Mouse (Mus musculus): Measurements from ENCODE around the gene Pigb. TPM values are rescaled to one million over a fixed set of nuclear protein-coding genes. Genes with fewer than 3 reads are reported as not detected.

Gene Pigb
- polyA plus RNA-seq, 1 experiment, result 0.05 TPM

DNA sequence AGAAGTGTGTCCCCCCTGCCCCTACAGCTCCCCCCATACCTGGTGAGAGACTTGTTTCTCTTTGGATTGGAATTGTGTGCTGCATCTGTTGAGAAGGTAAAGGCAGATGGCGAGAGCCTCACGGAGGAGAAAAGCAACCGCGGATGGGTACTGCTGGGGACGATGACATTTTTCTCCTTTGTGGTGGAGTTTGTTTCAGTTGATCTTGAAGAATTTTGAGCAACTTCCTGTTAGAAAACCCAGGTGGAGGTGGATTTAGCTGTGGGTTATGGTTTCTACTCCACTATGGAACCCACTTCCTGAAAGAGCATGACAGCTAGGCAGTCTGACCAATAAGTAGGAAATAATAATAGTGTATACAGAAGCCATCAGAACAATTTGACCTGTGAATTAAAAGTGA, 33.0 kb upstream of the Pigb start:
- Histone ChIP-seq H3K4me1 (ENCODE audit: control insufficient read depth) (no peaks in the 10 kb centered on the region), H3K4me3 (replicated peaks) (no peak overlapping the region), H3K36me3 (ENCODE audit: control insufficient read depth) (no peaks in the 10 kb centered on the region), H3K9me3 (ENCODE audit: control insufficient read depth, low read length) (no peaks in the 10 kb centered on the region), H3K27me3 (ENCODE audit: control insufficient read depth) (no peaks in the 10 kb centered on the region)
- TF ChIP-seq GATA1 (IDR thresholded peaks at IDR 0.05; ENCODE audit: low read length) (no peak), TAL1 (IDR thresholded peaks at IDR 0.05; ENCODE audit: low read length) (no peak)

DNA sequence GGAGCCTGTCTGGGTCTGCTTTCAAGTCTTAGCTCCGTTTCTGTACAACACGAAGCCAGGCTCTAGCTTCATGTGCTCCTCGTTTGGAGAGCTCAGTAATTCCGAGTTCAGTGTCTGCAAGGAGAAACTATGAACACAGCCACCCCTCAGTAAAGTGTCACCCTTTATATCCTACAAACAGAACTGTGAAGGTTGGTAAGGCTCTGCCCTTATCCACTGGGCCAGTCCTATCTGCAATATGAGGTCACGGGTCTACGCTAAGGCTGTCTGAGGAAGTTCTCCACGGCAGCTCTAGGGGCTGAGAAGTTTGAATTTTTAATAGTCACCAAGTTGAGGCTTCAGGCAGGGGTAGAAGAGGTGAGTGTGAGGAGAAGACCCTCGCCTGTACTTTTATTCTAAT, 32.2 kb upstream of the Pigb start:
- Histone ChIP-seq H3K36me3 (ENCODE audit: control insufficient read depth) (no peaks in the 10 kb centered on the region), H3K27me3 (ENCODE audit: control insufficient read depth) (no peaks in the 10 kb centered on the region), H3K9me3 (ENCODE audit: control insufficient read depth, low read length) (no peaks in the 10 kb centered on the region), H3K4me3 (replicated peaks) (no peak overlapping the region), H3K4me1 (ENCODE audit: control insufficient read depth) (no peaks in the 10 kb centered on the region)
- TF ChIP-seq TAL1 (IDR thresholded peaks at IDR 0.05; ENCODE audit: low read length), result no peak
- no peak for TF ChIP-seq GATA1 (IDR thresholded peaks at IDR 0.05; ENCODE audit: low read length)

DNA sequence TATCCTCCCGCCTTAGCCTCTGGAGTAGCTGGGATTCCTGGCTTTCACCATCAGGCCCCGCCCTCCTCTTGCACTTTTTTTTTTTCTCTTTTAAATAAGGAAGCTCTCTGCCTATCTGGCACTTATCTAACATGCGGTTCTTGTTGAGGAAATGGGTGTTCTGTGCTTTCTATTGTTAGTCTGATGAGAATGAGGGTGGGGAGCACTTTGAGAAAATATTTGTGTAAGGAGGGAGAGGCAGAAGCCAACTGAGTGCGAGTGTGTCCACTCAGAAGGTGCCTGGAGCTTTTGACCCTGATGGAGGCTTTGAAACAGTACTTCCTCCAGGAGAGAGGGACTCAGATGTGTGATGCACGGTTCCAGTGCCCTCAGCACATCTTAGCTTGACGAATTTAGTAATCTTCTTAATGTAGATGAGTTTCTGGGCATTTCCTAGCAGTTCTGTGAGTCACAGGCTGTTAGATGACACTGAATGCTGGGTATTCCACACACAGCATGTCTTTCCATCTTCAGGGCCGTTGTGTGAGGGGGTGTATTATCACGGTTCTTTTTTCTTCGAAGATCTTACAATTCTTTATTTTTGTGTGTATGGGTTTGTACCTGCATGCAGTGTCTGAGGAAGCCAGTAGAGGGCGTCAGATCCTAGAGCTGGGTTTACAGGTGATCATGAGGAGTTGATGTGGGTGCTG, 30.9 kb upstream of the Pigb start:
- no peaks in the 10 kb centered on the region for H3K9me3 ChIP-seq (ENCODE audit: control insufficient read depth, low read length)
- H3K27me3 ChIP-seq (ENCODE audit: control insufficient read depth), result no peaks in the 10 kb centered on the region
- TF ChIP-seq TAL1 (IDR thresholded peaks at IDR 0.05; ENCODE audit: low read length) (no peak), GATA1 (IDR thresholded peaks at IDR 0.05; ENCODE audit: low read length) (no peak)
- no peak overlapping the region for H3K4me3 ChIP-seq (replicated peaks)
- no peaks in the 10 kb centered on the region for H3K4me1 ChIP-seq (ENCODE audit: control insufficient read depth)
- H3K36me3 ChIP-seq (ENCODE audit: control insufficient read depth), result no peaks in the 10 kb centered on the region

DNA sequence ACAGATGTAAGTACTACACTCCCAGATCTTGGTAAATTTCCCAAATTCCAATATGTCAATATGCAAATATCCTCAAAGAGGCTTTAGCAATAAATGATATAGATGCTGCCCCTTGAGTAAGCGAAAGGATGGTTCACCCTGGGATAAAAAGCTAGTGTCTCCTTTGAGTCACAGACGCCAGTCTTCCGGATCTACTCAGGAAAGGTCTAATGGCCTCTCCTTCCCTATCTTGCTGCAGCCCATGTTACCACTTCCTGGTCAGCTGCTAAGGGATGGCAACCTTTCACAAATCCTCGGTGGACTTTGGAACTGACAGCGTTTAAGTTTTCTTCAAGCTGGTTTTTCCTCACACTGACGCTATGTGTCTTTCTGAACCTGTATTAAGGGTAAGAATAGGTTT, 28.5 kb upstream of the Pigb start:
- no peaks in the 10 kb centered on the region for H3K27me3 ChIP-seq (ENCODE audit: control insufficient read depth)
- H3K36me3 ChIP-seq (ENCODE audit: control insufficient read depth), result no peaks in the 10 kb centered on the region
- H3K4me3 ChIP-seq (replicated peaks), result no peak overlapping the region
- TF ChIP-seq GATA1 (IDR thresholded peaks at IDR 0.05; ENCODE audit: low read length), result no peak
- TF ChIP-seq TAL1 (IDR thresholded peaks at IDR 0.05; ENCODE audit: low read length), result no peak
- no peaks in the 10 kb centered on the region for H3K9me3 ChIP-seq (ENCODE audit: control insufficient read depth, low read length)
- no peaks in the 10 kb centered on the region for H3K4me1 ChIP-seq (ENCODE audit: control insufficient read depth)

DNA sequence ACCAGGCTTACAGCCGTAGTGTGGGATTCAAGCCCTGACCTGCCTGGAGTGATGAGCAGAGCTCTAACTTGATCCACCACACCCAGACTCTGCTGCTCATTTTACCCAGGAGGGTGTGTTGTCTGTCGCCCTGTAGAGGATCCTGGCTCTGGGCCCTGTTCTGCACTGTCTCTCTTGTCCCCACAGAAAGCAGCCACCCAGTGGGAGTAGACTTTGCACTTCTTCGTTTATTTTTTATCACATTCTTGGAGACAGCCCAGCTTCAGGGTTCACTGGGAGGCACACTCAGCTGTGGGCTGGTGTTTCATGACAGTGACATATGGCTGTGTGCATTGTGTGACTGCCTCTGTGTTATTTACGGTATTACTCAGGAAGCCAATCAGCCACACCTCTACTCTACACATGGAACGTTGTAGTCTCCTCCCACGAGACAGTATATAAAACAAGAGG, 28.1 kb upstream of the Pigb start:
- Histone ChIP-seq H3K36me3 (ENCODE audit: control insufficient read depth) (no peaks in the 10 kb centered on the region), H3K27me3 (ENCODE audit: control insufficient read depth) (no peaks in the 10 kb centered on the region), H3K4me1 (ENCODE audit: control insufficient read depth) (no peaks in the 10 kb centered on the region), H3K9me3 (ENCODE audit: control insufficient read depth, low read length) (no peaks in the 10 kb centered on the region), H3K4me3 (replicated peaks) (no peak overlapping the region)
- TF ChIP-seq TAL1 (IDR thresholded peaks at IDR 0.05; ENCODE audit: low read length) (no peak), GATA1 (IDR thresholded peaks at IDR 0.05; ENCODE audit: low read length) (no peak)

DNA sequence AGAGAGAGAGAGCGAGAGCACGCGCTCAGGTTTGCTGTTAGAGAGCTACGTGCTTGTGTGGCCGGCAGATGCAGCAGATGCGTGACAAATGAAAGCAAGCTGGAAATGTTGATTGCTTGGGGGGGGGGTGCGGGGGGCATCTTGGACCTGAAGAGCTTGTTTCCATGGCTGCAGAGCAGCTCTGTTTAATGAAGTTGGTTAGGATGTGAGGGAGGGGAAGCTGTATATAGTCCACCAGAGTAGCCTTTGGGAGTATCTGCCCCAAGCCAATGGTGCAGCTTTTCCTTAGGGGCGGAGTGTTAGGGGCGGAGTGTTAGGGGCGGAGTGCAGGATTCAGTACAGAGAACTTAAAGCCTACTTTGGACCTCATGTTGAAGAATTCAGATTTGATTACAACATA, 26.9 kb upstream of the Pigb start:
- H3K36me3 ChIP-seq (ENCODE audit: control insufficient read depth), result no peaks in the 10 kb centered on the region
- H3K4me1 ChIP-seq (ENCODE audit: control insufficient read depth), result no peaks in the 10 kb centered on the region
- no peaks in the 10 kb centered on the region for H3K27me3 ChIP-seq (ENCODE audit: control insufficient read depth)
- H3K9me3 ChIP-seq (ENCODE audit: control insufficient read depth, low read length), result no peaks in the 10 kb centered on the region
- TF ChIP-seq TAL1 (IDR thresholded peaks at IDR 0.05; ENCODE audit: low read length), result no peak
- no peak for TF ChIP-seq GATA1 (IDR thresholded peaks at IDR 0.05; ENCODE audit: low read length)
- H3K4me3 ChIP-seq (replicated peaks), result no peak overlapping the region

DNA sequence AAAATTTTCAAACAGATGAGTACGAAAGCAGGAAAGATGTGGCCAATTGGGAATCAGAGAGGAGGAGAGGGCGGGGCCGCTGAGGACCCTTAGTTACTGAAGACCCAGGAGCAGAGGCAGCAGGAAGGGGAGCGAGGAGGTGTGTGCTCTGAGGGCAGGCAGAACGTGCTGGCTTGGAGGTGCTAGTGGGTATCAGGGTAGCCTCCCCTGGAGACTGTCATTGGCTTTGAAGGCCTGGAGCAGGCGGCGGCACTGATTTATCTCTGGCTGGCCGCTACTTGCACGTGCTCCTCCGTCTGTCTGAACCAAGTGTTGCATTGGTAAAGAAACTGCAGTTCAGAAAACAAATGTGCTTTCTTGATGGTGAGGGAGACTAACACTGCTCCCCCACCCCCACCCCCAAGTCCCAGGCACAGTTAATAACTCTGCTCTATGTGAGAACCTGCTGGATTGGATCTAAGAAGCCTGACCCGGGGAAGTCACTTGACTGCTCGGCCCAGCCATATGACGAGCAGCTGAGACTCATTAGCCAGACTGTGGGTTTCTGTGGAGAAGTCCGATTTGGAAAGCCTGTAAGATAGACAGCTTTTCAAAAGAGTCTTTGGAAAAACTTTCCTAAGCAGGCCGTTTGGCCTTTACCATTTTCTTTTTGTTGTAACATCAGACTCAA, 23.6 kb upstream of the Pigb start:
- TF ChIP-seq TAL1 (IDR thresholded peaks at IDR 0.05; ENCODE audit: low read length), result no peak
- no peak for TF ChIP-seq GATA1 (IDR thresholded peaks at IDR 0.05; ENCODE audit: low read length)
- Histone ChIP-seq H3K27me3 (ENCODE audit: control insufficient read depth) (no peaks in the 10 kb centered on the region), H3K4me3 (replicated peaks) (no peak overlapping the region), H3K4me1 (ENCODE audit: control insufficient read depth) (no peaks in the 10 kb centered on the region), H3K9me3 (ENCODE audit: control insufficient read depth, low read length) (no peaks in the 10 kb centered on the region), H3K36me3 (ENCODE audit: control insufficient read depth) (no peaks in the 10 kb centered on the region)

DNA sequence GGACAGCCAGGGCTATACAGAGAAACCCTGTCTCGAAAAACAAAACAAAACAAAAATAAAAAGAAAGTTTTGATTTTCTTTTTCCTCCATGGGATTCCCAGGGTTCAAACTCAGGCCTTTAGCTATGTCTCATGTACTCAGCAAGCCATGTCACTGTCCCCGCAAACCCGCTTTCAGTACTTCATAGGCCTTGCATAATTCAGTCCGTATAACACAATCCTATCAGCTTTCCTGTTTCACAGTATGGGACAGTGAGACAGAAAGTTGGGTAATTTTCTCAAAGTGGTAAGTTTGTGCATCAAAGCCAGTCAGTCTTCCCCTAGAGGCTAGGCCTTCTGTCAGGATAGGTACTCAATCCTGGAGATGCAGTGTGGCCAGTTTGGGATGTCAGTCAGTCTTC, 19.0 kb upstream of the Pigb start:
- no peak overlapping the region for H3K4me3 ChIP-seq (replicated peaks)
- H3K9me3 ChIP-seq (ENCODE audit: control insufficient read depth, low read length), result no peaks in the 10 kb centered on the region
- H3K36me3 ChIP-seq (ENCODE audit: control insufficient read depth), result no peaks in the 10 kb centered on the region
- H3K4me1 ChIP-seq (ENCODE audit: control insufficient read depth), result no peaks in the 10 kb centered on the region
- no peak for TF ChIP-seq GATA1 (IDR thresholded peaks at IDR 0.05; ENCODE audit: low read length)
- no peak for TF ChIP-seq TAL1 (IDR thresholded peaks at IDR 0.05; ENCODE audit: low read length)
- no peaks in the 10 kb centered on the region for H3K27me3 ChIP-seq (ENCODE audit: control insufficient read depth)

DNA sequence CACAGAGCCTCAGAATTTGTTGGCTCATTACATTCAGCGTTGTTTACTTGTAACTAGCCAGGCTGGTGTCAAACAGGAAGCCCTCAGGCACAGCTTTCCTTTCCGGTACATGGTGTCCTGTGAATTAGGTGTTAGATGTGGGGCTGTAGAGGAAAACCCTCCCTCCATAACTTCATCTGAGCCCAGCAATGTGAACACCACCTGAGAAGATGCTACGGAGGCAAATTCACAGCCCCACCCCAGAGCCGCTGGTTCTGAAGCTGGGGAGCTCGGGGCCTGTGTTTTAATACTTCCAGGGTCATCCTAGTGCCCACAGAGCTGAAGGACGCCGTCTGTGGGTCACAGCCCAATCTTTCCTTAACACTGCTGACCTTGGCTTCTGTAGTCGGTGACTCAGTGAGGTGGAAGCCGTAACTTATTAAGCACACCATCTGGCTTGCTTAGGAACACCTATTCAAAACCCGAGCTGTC, 15.3 kb upstream of the Pigb start:
- no peaks in the 10 kb centered on the region for H3K36me3 ChIP-seq (ENCODE audit: control insufficient read depth)
- TF ChIP-seq TAL1 (IDR thresholded peaks at IDR 0.05; ENCODE audit: low read length), result no peak
- no peak for TF ChIP-seq GATA1 (IDR thresholded peaks at IDR 0.05; ENCODE audit: low read length)
- no peaks in the 10 kb centered on the region for H3K4me1 ChIP-seq (ENCODE audit: control insufficient read depth)
- H3K4me3 ChIP-seq (replicated peaks), result no peak overlapping the region
- no peaks in the 10 kb centered on the region for H3K27me3 ChIP-seq (ENCODE audit: control insufficient read depth)
- no peaks in the 10 kb centered on the region for H3K9me3 ChIP-seq (ENCODE audit: control insufficient read depth, low read length)

Measured in erythroblast, embryonic 14.5 days (primary cell).